Mouse (Mus musculus): Measurements from ENCODE around the gene Pex19. TPM values are rescaled to one million over a fixed set of nuclear protein-coding genes. Genes with fewer than 3 reads are reported as not detected.

The Pex19 gene
- total RNA-seq, 1 experiment from 2014 or later, result 141 TPM

GRCm38 (mm10) chr1:172132319-172132718 lies 5.8 kb downstream of the Pex19 start:
- DNase-seq, result peak; percentile 29

- DNase-seq, result peak; percentile 3
Observed at GRCm38 (mm10) chr1:172133535-172133934, 7.0 kb downstream of the Pex19 start.

GRCm38 (mm10) chr1:172134072-172134471 lies 7.5 kb downstream of the Pex19 start:
- DNase-seq, result peak; percentile 1

- DNase-seq, result peak; percentile 2
Observed at GRCm38 (mm10) chr1:172140160-172140559, 13.6 kb downstream of the Pex19 start.

- peak; percentile 1 for DNase-seq
Observed at GRCm38 (mm10) chr1:172140825-172141224, 14.3 kb downstream of the Pex19 start.

GRCm38 (mm10) chr1:172141529-172141928 lies 15.0 kb downstream of the Pex19 start:
- DNase-seq, result no peak

GRCm38 (mm10) chr1:172143570-172143969 lies 17.0 kb downstream of the Pex19 start:
- DNase-seq, result peak; percentile 73

GRCm38 (mm10) chr1:172147835-172148278 lies 21.3 kb downstream of the Pex19 start, which contains the start of gene Dcaf8:
Dcaf8 (plus strand) TSS chr1:172148084.
- DNase-seq, result peak; percentile 99

- DNase-seq, result peak; percentile 68
Observed at GRCm38 (mm10) chr1:172148279-172148954, 21.9 kb downstream of the Pex19 start.

GRCm38 (mm10) chr1:172148955-172149815 lies 22.6 kb downstream of the Pex19 start:
- no peak for DNase-seq

GRCm38 (mm10) chr1:172154536-172154935 lies 28.0 kb downstream of the Pex19 start:
- no peak for DNase-seq

- no peak for DNase-seq
Observed at GRCm38 (mm10) chr1:172155518-172155917, 29.0 kb downstream of the Pex19 start.

- no peak for DNase-seq
Observed at GRCm38 (mm10) chr1:172159970-172160369, 33.4 kb downstream of the Pex19 start.

GRCm38 (mm10) chr1:172160508-172160907 lies 34.0 kb downstream of the Pex19 start:
- DNase-seq, result no peak

- DNase-seq, result peak; percentile 26
Observed at GRCm38 (mm10) chr1:172162009-172162408, 35.5 kb downstream of the Pex19 start.

GRCm38 (mm10) chr1:172162959-172163358 lies 36.4 kb downstream of the Pex19 start:
- DNase-seq, result no peak

GRCm38 (mm10) chr1:172167911-172168310 lies 41.4 kb downstream of the Pex19 start:
- DNase-seq, result no peak

- DNase-seq, result no peak
Observed at GRCm38 (mm10) chr1:172169809-172170208, 43.3 kb downstream of the Pex19 start.

- peak; percentile 45 for DNase-seq
Observed at GRCm38 (mm10) chr1:172172381-172172780, 45.8 kb downstream of the Pex19 start.

GRCm38 (mm10) chr1:172173181-172173580 lies 46.6 kb downstream of the Pex19 start:
- DNase-seq, result no peak

- no peak for DNase-seq
Observed at GRCm38 (mm10) chr1:172177791-172178190, 51.2 kb downstream of the Pex19 start.

- no peak for DNase-seq
Observed at GRCm38 (mm10) chr1:172179102-172179501, 52.5 kb downstream of the Pex19 start.

GRCm38 (mm10) chr1:172180881-172181280 lies 54.3 kb downstream of the Pex19 start:
- DNase-seq, result no peak

Data from adrenal gland, postnatal 14 days (tissue).